Mouse (Mus musculus) kidney, embryonic 14.5 days (tissue): Measurements from ENCODE around the gene Cep95. TPM values are rescaled to one million over a fixed set of nuclear protein-coding genes. Genes with fewer than 3 reads are reported as not detected.

Source experiments
- ATAC-seq: fragments of 200-750 bp; cut with Nextera tagmentation; 2 replicates; pipeline ENCODE4 v1.8.0; 2017; ENCODE audit warnings: moderate number of reproducible peaks, mild to moderate bottlenecking, moderate TSS enrichment, moderate library complexity; ENCODE audit not compliant: low FRiP score, low TSS enrichment
- H3K27ac ChIP-seq: fragments of 300-500 bp; sonication (generic); 2 replicates; pipeline ENCODE4 v1.5.1; 2014; ENCODE audit warnings: low read depth, mild to moderate bottlenecking, low read length, moderate library complexity, mixed read lengths
- H3K27me3 ChIP-seq: fragments of 300-500 bp; sonication (generic); 2 replicates; pipeline ENCODE4 v1.6.1; 2014; ENCODE audit warnings: mild to moderate bottlenecking, low read length; ENCODE audit not compliant: control insufficient read depth, insufficient read depth
- H3K36me3 ChIP-seq: fragments of 300-500 bp; sonication (generic); 2 replicates; pipeline ENCODE4 v1.6.1; 2014; ENCODE audit warnings: low read length, mixed read lengths; ENCODE audit not compliant: control insufficient read depth, insufficient read depth
- H3K4me1 ChIP-seq: fragments of 300-500 bp; sonication (generic); 2 replicates; pipeline ENCODE4 v1.6.1; 2014; ENCODE audit warnings: low read length, mixed read lengths; ENCODE audit not compliant: control insufficient read depth, insufficient read depth
- H3K4me2 ChIP-seq: fragments of 300-500 bp; sonication (generic); replicated peaks from 2 replicates; pipeline ENCODE4 v1.6.1; 2014; ENCODE audit warnings: low read depth, mild to moderate bottlenecking, low read length
- H3K4me3 ChIP-seq: fragments of 300-500 bp; sonication (generic); 2 replicates; pipeline ENCODE4 v1.5.1; 2014; ENCODE audit warnings: mild to moderate bottlenecking, low read length
- H3K9ac ChIP-seq: fragments of 300-500 bp; sonication (generic); 2 replicates; pipeline ENCODE4 v1.6.1; 2014; ENCODE audit warnings: low read depth, mild to moderate bottlenecking, low read length, moderate library complexity
- H3K9me3 ChIP-seq: fragments of 300-500 bp; sonication (generic); 2 replicates; pipeline ENCODE4 v1.6.1; 2016; ENCODE audit warnings: low read length; ENCODE audit not compliant: control insufficient read depth
- WGBS: fragments of 180-500 bp; shearing (Covaris S2); extraction: QIAGEN DNeasy Blood & Tissue Kit; methylation state at CpG from one replicate; pipeline ENCODE4 v1.1.7; 2014; 5-methylcytosine and 5-hydroxymethylcytosine counted together
- polyA plus RNA-seq: library from polyadenylated mRNA; unstranded; fragments of >200 nt; fragmentation: Nextera tagmentation; extraction: Ambion mirVana; gene quantifications from 2 replicates; pipeline ENCODE4 v1.2.1, GENCODE M21; 2014

Cep95 gene
- polyA plus RNA-seq, 1 experiment from 2014 or later = 21.3 TPM

DNA sequence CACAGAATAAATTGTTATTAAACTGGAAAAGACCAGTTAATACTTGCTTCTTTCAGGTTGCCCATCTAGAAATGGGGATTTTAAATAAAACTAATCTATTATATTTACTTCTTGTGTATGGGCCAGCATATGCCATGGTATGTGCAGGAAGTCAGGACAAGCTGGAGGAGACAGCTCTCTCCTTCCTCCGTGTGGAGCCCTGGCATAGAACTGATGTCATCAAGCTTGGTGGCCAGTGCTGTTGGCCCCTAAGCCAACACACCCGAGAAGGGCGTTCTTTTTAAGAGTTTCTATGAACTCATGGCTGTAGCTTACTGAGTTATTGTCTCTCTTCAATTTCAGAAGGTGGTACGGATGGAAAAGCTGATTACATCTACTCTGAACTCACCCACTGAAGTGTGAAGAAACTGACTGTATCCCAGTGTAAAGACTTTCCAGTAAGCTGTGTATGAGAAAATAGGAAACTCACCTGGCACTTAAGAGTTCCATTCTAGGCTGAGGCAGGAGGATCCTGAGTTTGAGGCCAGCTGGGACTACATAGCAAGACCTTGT, 22.4 kb upstream of the Cep95 start:
- H3K4me1 ChIP-seq = peaks cover 15% of the 10 kb centered on the region
- 76% methylated on average over 4 of the region's 4 CpGs for WGBS
- H3K36me3 ChIP-seq = peaks cover 52% of the 10 kb centered on the region
- peaks cover 6% of the 10 kb centered on the region; the same call in 1 of the 2 replicates for H3K9me3 ChIP-seq
- H3K4me2 ChIP-seq = no peak overlapping the region
- H3K27ac ChIP-seq = no peak overlapping the region
- no peak overlapping the region for H3K9ac ChIP-seq
- no peaks in the 10 kb centered on the region for H3K27me3 ChIP-seq
- no peak for ATAC-seq
- H3K4me3 ChIP-seq = no peak overlapping the region

DNA sequence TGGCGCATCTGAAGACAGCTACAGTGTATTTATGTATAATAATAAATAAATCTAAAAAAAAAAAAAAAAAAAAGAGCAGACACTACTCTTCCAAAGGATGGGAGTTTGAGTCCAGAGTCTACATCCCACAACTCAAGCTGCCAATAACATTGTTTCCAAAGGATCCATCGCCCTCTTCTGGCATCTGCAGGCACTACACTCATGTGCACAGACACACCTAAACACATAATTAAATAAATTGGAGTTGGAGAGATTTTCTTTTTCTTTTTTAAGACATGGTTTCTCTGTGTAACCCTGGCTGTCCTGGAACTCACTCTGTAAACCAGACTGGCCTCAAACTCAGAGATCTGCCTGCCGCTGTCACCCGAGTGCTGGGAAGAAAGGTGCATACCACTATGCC, 21.5 kb upstream of the Cep95 start:
- no peak overlapping the region for H3K4me3 ChIP-seq
- peaks cover 7% of the 10 kb centered on the region; the same call in 1 of the 2 replicates for H3K4me1 ChIP-seq
- ATAC-seq = no peak
- no peak overlapping the region for H3K27ac ChIP-seq
- H3K9me3 ChIP-seq = peaks cover 6% of the 10 kb centered on the region; the same call in 1 of the 2 replicates
- peaks cover 60% of the 10 kb centered on the region for H3K36me3 ChIP-seq
- no peak overlapping the region for H3K4me2 ChIP-seq
- no peaks in the 10 kb centered on the region for H3K27me3 ChIP-seq
- WGBS = 90% methylated on average over 4 of the region's 4 CpGs
- H3K9ac ChIP-seq = no peak overlapping the region

DNA sequence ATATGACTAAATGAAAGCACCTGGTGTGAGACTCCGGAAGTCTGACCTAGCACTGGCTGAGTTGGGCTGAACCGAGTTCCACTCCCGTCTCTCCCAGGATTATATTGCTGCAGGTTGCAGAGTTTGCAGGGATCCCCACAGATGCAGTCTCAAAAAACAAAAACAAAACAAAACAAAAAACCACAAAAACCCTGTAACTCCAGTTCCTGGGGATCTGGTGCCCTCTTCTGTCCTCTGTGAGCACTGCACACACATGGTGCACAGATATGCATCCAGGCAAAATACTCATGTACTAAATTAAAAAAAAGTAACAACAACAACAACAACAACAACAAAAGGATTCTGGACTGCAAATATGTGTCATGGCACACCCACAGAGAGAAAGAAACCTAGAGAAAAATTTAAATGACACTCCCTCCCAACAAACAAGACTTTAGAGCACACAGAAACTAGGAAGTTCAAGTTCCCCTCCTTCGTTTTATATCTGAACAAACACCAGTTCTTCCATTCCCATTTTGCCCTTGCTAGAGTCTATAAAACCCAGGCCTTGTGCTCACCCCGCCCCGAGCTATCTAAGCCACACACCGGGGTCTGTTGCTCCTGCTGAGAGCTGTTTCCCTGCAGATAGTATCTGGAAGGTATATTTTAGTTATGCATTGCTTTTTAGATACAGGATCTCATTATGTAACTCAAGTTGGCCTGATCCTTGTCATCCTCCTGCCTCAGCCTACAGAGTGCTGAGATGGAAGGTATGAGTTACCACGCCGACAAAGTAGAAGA, 18.7 kb upstream of the Cep95 start:
- Histone ChIP-seq H3K4me1 (no peaks in the 10 kb centered on the region), H3K27me3 (no peaks in the 10 kb centered on the region), H3K36me3 (peaks cover 86% of the 10 kb centered on the region), H3K9ac (no peak overlapping the region), H3K9me3 (peaks cover 6% of the 10 kb centered on the region; the same call in 1 of the 2 replicates), H3K4me2 (no peak overlapping the region), H3K27ac (no peak overlapping the region), H3K4me3 (no peak overlapping the region)
- 96% methylated on average over 9 of the region's 9 CpGs for WGBS
- ATAC-seq = no peak

DNA sequence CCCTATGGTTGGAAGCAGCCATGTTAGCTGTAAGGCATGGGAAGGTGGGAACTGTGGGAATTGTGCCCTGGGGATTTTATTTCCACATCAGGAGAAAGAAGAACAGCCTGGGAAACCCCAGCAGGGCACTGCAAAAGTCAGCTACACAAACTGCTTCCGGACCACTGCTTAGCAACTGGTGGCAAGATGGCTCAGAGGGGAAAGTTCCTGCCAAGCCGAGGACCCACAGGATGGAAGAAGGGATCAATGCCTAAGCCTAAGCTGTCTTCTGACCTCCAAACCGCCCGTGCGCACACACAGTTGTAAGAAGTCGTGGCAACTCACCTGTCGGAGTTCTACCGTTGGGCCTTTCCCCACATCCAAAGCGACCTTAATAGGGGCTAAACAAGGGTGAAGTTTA, 16.0 kb upstream of the Cep95 start:
- peaks cover 76% of the 10 kb centered on the region for H3K36me3 ChIP-seq
- H3K9ac ChIP-seq = no peak overlapping the region
- H3K4me2 ChIP-seq = no peak overlapping the region
- H3K27ac ChIP-seq = no peak overlapping the region
- no peaks in the 10 kb centered on the region for H3K9me3 ChIP-seq
- WGBS = 84% methylated on average over 9 of the region's 9 CpGs
- ATAC-seq = no peak
- H3K4me3 ChIP-seq = no peak overlapping the region
- H3K4me1 ChIP-seq = no peaks in the 10 kb centered on the region; the same call in 1 of the 2 replicates
- H3K27me3 ChIP-seq = no peaks in the 10 kb centered on the region

DNA sequence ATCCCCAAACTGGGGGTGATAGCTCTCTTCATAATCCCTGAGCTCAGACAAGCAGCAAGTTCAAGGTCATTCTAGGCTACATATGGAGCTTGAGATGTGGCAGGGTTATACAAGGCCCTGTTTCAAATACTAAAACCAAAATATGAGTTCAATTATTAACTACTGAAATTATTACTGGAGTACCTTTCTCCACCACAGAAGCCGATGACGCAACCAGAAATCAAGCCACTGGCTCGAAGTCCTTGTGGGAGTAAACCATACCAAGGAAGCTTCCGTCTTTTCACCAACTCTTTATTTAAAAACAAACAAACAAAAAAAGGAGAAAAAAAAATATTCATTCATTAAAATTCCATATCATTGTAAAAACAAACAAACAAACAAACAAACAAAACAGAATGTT, 12.1 kb upstream of the Cep95 start:
- Histone ChIP-seq H3K36me3 (peaks cover 64% of the 10 kb centered on the region), H3K4me2 (no peak overlapping the region)
- 86% methylated on average over 4 of the region's 4 CpGs for WGBS

DNA sequence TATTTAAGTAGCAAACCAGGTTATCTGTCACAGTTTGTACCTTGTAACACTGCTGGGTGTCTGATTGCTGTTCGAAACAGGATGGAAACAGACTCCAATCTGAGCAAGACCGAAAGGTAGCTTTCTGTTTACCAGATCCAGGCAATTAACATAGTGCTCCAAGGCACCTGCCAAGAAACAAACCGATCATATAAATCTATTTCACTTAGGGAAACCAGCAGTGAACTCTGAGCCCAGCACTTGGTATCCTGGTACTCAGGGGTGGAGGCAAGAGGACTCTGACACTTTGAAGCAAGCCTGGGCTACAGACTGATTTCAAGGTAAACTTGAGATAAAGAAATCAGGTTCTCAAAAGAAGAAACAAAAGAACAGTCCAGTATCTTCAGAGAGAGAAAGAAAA, 11.7 kb upstream of the Cep95 start:
- Histone ChIP-seq H3K4me3 (no peak overlapping the region), H3K27me3 (no peaks in the 10 kb centered on the region), H3K36me3 (peaks cover 64% of the 10 kb centered on the region), H3K9me3 (no peaks in the 10 kb centered on the region), H3K9ac (no peak overlapping the region; the same call in 1 of the 2 replicates), H3K4me1 (no peaks in the 10 kb centered on the region; the same call in 1 of the 2 replicates), H3K4me2 (no peak overlapping the region), H3K27ac (no peak overlapping the region)
- no peak for ATAC-seq
- 88% methylated on average over 3 of the region's 3 CpGs for WGBS

More for the DNA sequence above, 12.1 kb upstream of the Cep95 start:
- ATAC-seq = no peak
- no peaks in the 10 kb centered on the region for H3K9me3 ChIP-seq
- H3K9ac ChIP-seq = no peak overlapping the region
- H3K4me1 ChIP-seq = no peaks in the 10 kb centered on the region; the same call in 1 of the 2 replicates
- H3K27ac ChIP-seq = no peak overlapping the region
- no peaks in the 10 kb centered on the region for H3K27me3 ChIP-seq
- H3K4me3 ChIP-seq = no peak overlapping the region

DNA sequence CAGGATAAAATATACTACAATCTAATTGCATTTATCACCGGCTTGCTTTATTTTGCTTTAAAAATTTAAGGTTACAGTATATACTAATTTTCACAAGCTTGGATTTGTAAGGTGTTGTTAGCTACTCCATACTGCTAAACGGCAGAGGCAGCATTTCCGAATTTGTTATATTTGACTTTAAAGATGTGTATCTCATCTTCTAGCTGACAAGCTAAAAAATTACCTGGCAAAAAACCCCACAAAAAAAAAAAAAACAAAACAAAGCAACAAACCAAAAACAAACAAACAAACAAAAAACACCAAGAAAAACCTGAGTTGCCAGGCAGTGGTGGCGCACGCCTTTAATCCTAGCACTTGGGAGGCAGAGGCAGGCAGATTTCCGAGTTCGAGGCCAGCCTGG, 10.9 kb upstream of the Cep95 start:
- Histone ChIP-seq H3K4me1 (no peaks in the 10 kb centered on the region; the same call in 1 of the 2 replicates), H3K9me3 (no peaks in the 10 kb centered on the region)
- 92% methylated on average over 7 of the region's 7 CpGs for WGBS

DNA sequence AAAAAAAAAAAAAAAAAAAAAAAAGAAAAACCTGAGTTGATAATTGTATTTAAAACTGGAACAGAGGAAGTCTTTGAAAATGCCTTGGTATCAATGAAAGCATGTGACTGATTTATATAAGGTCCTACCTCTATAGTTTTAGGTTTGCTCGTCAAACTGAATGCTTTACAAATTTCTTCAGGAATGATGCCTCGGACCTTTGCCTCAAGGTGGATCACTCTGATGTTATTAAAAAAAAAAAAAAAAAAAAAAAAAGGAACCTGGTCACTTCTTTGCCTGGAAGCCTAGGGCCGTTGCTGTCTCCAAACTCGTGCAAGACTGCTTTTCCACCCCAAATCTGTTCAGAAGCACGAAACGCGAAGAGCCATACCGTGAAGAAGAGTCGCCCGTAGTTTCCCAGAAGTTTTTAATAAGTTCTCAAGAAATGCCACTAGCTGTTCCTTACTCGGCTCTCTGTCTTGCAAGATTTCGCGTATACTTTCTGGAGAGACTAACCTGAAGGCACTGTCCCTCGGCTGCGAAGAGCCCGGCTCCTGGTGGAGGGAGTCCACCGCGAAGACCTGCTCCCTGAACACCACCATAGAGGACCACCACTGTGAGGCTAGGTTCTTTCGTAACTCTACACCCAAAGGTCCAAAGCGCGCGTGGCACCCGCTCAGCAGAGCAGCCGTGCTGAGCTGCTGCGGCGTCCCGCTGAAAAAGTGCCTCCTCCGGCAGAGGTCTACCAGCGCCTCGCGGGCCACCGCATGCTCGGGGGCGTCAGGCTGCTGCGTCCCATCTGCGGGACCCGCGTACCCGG, 10.3 kb upstream of the Cep95 start:
- Histone ChIP-seq H3K4me1 (no peaks in the 10 kb centered on the region; the same call in 1 of the 2 replicates), H3K4me2 (peak overlapping the region; percentile 73), H3K9ac (peak overlapping the region; percentile 93), H3K27me3 (no peaks in the 10 kb centered on the region), H3K27ac (peak overlapping the region; percentile 98), H3K4me3 (peak overlapping the region; percentile 79), H3K36me3 (peaks cover 64% of the 10 kb centered on the region), H3K9me3 (no peaks in the 10 kb centered on the region)
- ATAC-seq = no peak; the same call in none of the 2 replicates
- 2% methylated on average over 39 of the region's 39 CpGs for WGBS

More for the DNA sequence above, 10.9 kb upstream of the Cep95 start:
- no peak overlapping the region for H3K27ac ChIP-seq
- no peak overlapping the region; the same call in 1 of the 2 replicates for H3K9ac ChIP-seq
- H3K27me3 ChIP-seq = no peaks in the 10 kb centered on the region
- peak overlapping the region; percentile 79; the same call in 1 of the 2 replicates for H3K4me3 ChIP-seq
- peak overlapping the region; percentile 73 for H3K4me2 ChIP-seq
- peaks cover 64% of the 10 kb centered on the region for H3K36me3 ChIP-seq
- no peak for ATAC-seq
